Mouse (Mus musculus): ENCODE measurements around the gene Rab3il1.

DNA sequence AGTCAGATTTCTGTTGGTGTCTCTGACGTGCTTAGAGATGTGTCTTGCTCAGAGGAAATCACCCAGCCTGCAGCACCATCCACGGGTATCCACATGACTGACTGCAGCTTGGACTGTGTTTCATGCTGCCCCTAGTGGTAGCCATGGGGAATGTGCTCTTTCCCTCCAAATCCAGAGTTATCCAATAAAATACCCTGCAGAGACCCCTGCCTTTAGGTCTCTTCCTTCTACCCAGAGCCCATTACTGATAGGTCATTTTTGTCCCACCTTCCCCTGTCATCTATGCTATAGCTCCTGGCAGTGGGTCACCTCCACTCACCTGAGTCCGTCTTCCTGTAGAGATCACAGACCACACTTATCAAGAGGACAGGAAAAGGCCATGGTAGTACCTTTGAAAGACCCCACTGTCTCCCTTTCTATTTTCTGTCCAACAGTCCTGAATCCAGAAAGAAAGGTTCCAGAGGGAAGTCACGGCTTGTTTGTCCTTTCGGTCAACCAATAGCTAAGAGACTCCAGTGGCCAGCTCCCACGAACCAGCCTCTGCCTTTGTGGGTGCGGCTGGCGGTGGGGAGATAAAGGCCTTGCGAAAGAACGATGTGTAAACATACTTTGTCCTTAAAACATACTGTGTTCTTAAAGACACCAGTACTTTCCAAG is 58.6 kb downstream of the Rab3il1 start:
- peak; percentile 93 for TF ChIP-seq CTCF (IDR thresholded peaks at IDR 0.05; ENCODE audit: low read depth)
- TF ChIP-seq EP300 (optimal IDR thresholded peaks at IDR 0.05): no peak

Measured in stomach, postnatal 0 days (tissue).